Mouse (Mus musculus): ENCODE data around the gene Nrxn3. TPM values are rescaled to one million over a fixed set of nuclear protein-coding genes. Genes with fewer than 3 reads are reported as not detected.

Gene Nrxn3
- 4.8 and 6.3 TPM in 2 replicates for polyA plus RNA-seq (2014; fragmentation: Nextera tagmentation; extraction: Ambion mirVana)

- ATAC-seq (ENCODE audit: insufficient number of reproducible peaks, insufficient read depth, low FRiP score, low read depth): peak; percentile 75; the same call in 1 of the 2 replicates
- Histone ChIP-seq H3K4me1 (ENCODE audit: control insufficient read depth, insufficient read depth, low read length) (no peaks in the 10 kb centered on the region), H3K27ac (ENCODE audit: low read length) (no peak within 1 kb of the TSS), H3K4me3 (ENCODE audit: low read depth, low read length) (peak within 1 kb of the TSS; percentile 19), H3K27me3 (ENCODE audit: control insufficient read depth, insufficient read depth, low read length) (no peaks in the 10 kb centered on the region), H3K9ac (replicated peaks; ENCODE audit: low read depth, low read length) (no peak within 1 kb of the TSS), H3K36me3 (ENCODE audit: control insufficient read depth, insufficient read depth, low read length) (no peaks in the 10 kb centered on the region), H3K4me2 (replicated peaks; ENCODE audit: low read depth, low read length) (peak within 1 kb of the TSS; percentile 32), H3K9me3 (ENCODE audit: control insufficient read depth, low read depth, low read length) (no peaks in the 10 kb centered on the region)
- WGBS: under 1% methylated on average over 9 of the region's 9 CpGs
These were observed at the start of gene Nrxn3 for GRCm38 (mm10) chr12:88722691-88723070. Gene Nrxn3 (plus strand): TSS chr12:88722876.

GRCm38 (mm10) chr12:88704159-88704846, 18.4 kb upstream of the Nrxn3 start:
- WGBS: 68% methylated on average over 10 of the region's 10 CpGs
- Histone ChIP-seq H3K36me3 (ENCODE audit: control insufficient read depth, insufficient read depth, low read length) (no peaks in the 10 kb centered on the region), H3K4me1 (ENCODE audit: control insufficient read depth, insufficient read depth, low read length) (no peaks in the 10 kb centered on the region), H3K4me2 (replicated peaks; ENCODE audit: low read depth, low read length) (no peak overlapping the region), H3K27me3 (ENCODE audit: control insufficient read depth, insufficient read depth, low read length) (no peaks in the 10 kb centered on the region), H3K9ac (replicated peaks; ENCODE audit: low read depth, low read length) (no peak overlapping the region), H3K9me3 (ENCODE audit: control insufficient read depth, low read depth, low read length) (no peaks in the 10 kb centered on the region), H3K27ac (ENCODE audit: low read length) (no peak overlapping the region), H3K4me3 (ENCODE audit: low read depth, low read length) (no peak overlapping the region)
- no peak for ATAC-seq (ENCODE audit: insufficient number of reproducible peaks, insufficient read depth, low FRiP score, low read depth)

- ATAC-seq (ENCODE audit: insufficient number of reproducible peaks, insufficient read depth, low FRiP score, low read depth): no peak
- H3K27ac ChIP-seq (ENCODE audit: low read length): no peak overlapping the region
These were observed 16.7 kb upstream of the Nrxn3 start for GRCm38 (mm10) chr12:88705959-88706358.

GRCm38 (mm10) chr12:88707786-88708185, 14.9 kb upstream of the Nrxn3 start:
- no peak overlapping the region for H3K4me2 ChIP-seq (replicated peaks; ENCODE audit: low read depth, low read length)
- H3K27me3 ChIP-seq (ENCODE audit: control insufficient read depth, insufficient read depth, low read length): no peaks in the 10 kb centered on the region
- 82% methylated on average over 3 of the region's 3 CpGs for WGBS
- H3K9me3 ChIP-seq (ENCODE audit: control insufficient read depth, low read depth, low read length): no peaks in the 10 kb centered on the region
- H3K36me3 ChIP-seq (ENCODE audit: control insufficient read depth, insufficient read depth, low read length): no peaks in the 10 kb centered on the region
- H3K27ac ChIP-seq (ENCODE audit: low read length): no peak overlapping the region
- H3K9ac ChIP-seq (replicated peaks; ENCODE audit: low read depth, low read length): no peak overlapping the region
- ATAC-seq (ENCODE audit: insufficient number of reproducible peaks, insufficient read depth, low FRiP score, low read depth): no peak
- no peaks in the 10 kb centered on the region for H3K4me1 ChIP-seq (ENCODE audit: control insufficient read depth, insufficient read depth, low read length)
- H3K4me3 ChIP-seq (ENCODE audit: low read depth, low read length): no peak overlapping the region

More at GRCm38 (mm10) chr12:88705959-88706358, 16.7 kb upstream of the Nrxn3 start:
- Histone ChIP-seq H3K36me3 (ENCODE audit: control insufficient read depth, insufficient read depth, low read length) (no peaks in the 10 kb centered on the region), H3K9me3 (ENCODE audit: control insufficient read depth, low read depth, low read length) (no peaks in the 10 kb centered on the region), H3K27me3 (ENCODE audit: control insufficient read depth, insufficient read depth, low read length) (no peaks in the 10 kb centered on the region), H3K4me3 (ENCODE audit: low read depth, low read length) (no peak overlapping the region), H3K9ac (replicated peaks; ENCODE audit: low read depth, low read length) (no peak overlapping the region), H3K4me2 (replicated peaks; ENCODE audit: low read depth, low read length) (no peak overlapping the region), H3K4me1 (ENCODE audit: control insufficient read depth, insufficient read depth, low read length) (no peaks in the 10 kb centered on the region)
- WGBS: 76% methylated on average over 3 of the region's 3 CpGs

- no peak overlapping the region for H3K4me3 ChIP-seq (ENCODE audit: low read depth, low read length)
- H3K36me3 ChIP-seq (ENCODE audit: control insufficient read depth, insufficient read depth, low read length): no peaks in the 10 kb centered on the region
- no peaks in the 10 kb centered on the region for H3K4me1 ChIP-seq (ENCODE audit: control insufficient read depth, insufficient read depth, low read length)
- H3K9ac ChIP-seq (replicated peaks; ENCODE audit: low read depth, low read length): no peak overlapping the region
- no peak; the same call in 1 of the 2 replicates for ATAC-seq (ENCODE audit: insufficient number of reproducible peaks, insufficient read depth, low FRiP score, low read depth)
- H3K27ac ChIP-seq (ENCODE audit: low read length): no peak overlapping the region
- 7% methylated on average over 11 of the region's 11 CpGs for WGBS
- H3K9me3 ChIP-seq (ENCODE audit: control insufficient read depth, low read depth, low read length): no peaks in the 10 kb centered on the region
- H3K4me2 ChIP-seq (replicated peaks; ENCODE audit: low read depth, low read length): no peak overlapping the region
- H3K27me3 ChIP-seq (ENCODE audit: control insufficient read depth, insufficient read depth, low read length): no peaks in the 10 kb centered on the region
These were observed 13.5 kb upstream of the Nrxn3 start for GRCm38 (mm10) chr12:88709223-88709622.

- no peak overlapping the region for H3K4me2 ChIP-seq (replicated peaks; ENCODE audit: low read depth, low read length)
- no peak overlapping the region for H3K9ac ChIP-seq (replicated peaks; ENCODE audit: low read depth, low read length)
- no peaks in the 10 kb centered on the region for H3K36me3 ChIP-seq (ENCODE audit: control insufficient read depth, insufficient read depth, low read length)
- no peak overlapping the region for H3K27ac ChIP-seq (ENCODE audit: low read length)
- WGBS: 57% methylated on average over 4 of the region's 4 CpGs
- no peaks in the 10 kb centered on the region for H3K27me3 ChIP-seq (ENCODE audit: control insufficient read depth, insufficient read depth, low read length)
- H3K9me3 ChIP-seq (ENCODE audit: control insufficient read depth, low read depth, low read length): no peaks in the 10 kb centered on the region
- H3K4me1 ChIP-seq (ENCODE audit: control insufficient read depth, insufficient read depth, low read length): no peaks in the 10 kb centered on the region
- no peak overlapping the region for H3K4me3 ChIP-seq (ENCODE audit: low read depth, low read length)
- no peak for ATAC-seq (ENCODE audit: insufficient number of reproducible peaks, insufficient read depth, low FRiP score, low read depth)
These were observed 9.2 kb upstream of the Nrxn3 start for GRCm38 (mm10) chr12:88713456-88713855.

- 27% methylated on average over 3 of the region's 3 CpGs for WGBS
- Histone ChIP-seq H3K27me3 (ENCODE audit: control insufficient read depth, insufficient read depth, low read length) (no peaks in the 10 kb centered on the region), H3K36me3 (ENCODE audit: control insufficient read depth, insufficient read depth, low read length) (no peaks in the 10 kb centered on the region), H3K9ac (replicated peaks; ENCODE audit: low read depth, low read length) (no peak overlapping the region), H3K4me1 (ENCODE audit: control insufficient read depth, insufficient read depth, low read length) (no peaks in the 10 kb centered on the region), H3K9me3 (ENCODE audit: control insufficient read depth, low read depth, low read length) (no peaks in the 10 kb centered on the region), H3K4me3 (ENCODE audit: low read depth, low read length) (no peak overlapping the region), H3K4me2 (replicated peaks; ENCODE audit: low read depth, low read length) (peak overlapping the region; percentile 32; the same call in 1 of the 2 replicates), H3K27ac (ENCODE audit: low read length) (no peak overlapping the region)
- no peak for ATAC-seq (ENCODE audit: insufficient number of reproducible peaks, insufficient read depth, low FRiP score, low read depth)
These were observed 515 bp upstream of the Nrxn3 start for GRCm38 (mm10) chr12:88722031-88722690.

GRCm38 (mm10) chr12:88726316-88726715, 3.6 kb downstream of the Nrxn3 start:
- no peaks in the 10 kb centered on the region for H3K4me1 ChIP-seq (ENCODE audit: control insufficient read depth, insufficient read depth, low read length)
- no peak overlapping the region for H3K9ac ChIP-seq (replicated peaks; ENCODE audit: low read depth, low read length)
- no peak overlapping the region for H3K4me3 ChIP-seq (ENCODE audit: low read depth, low read length)
- ATAC-seq (ENCODE audit: insufficient number of reproducible peaks, insufficient read depth, low FRiP score, low read depth): no peak
- no peak overlapping the region for H3K27ac ChIP-seq (ENCODE audit: low read length)
- H3K36me3 ChIP-seq (ENCODE audit: control insufficient read depth, insufficient read depth, low read length): no peaks in the 10 kb centered on the region
- no peak overlapping the region for H3K4me2 ChIP-seq (replicated peaks; ENCODE audit: low read depth, low read length)
- no peaks in the 10 kb centered on the region for H3K9me3 ChIP-seq (ENCODE audit: control insufficient read depth, low read depth, low read length)
- H3K27me3 ChIP-seq (ENCODE audit: control insufficient read depth, insufficient read depth, low read length): no peaks in the 10 kb centered on the region
- 92% methylated on average over 13 of the region's 13 CpGs for WGBS
